Mouse (Mus musculus) gonadal fat pad, adult 2 months (tissue): Measurements from ENCODE around the gene Pdpk1. TPM values are rescaled to one million over a fixed set of nuclear protein-coding genes. Genes with fewer than 3 reads are reported as not detected.

Source experiments
- DNase-seq: peaks from one replicate; pipeline ENCODE4 v3.0.0-alpha.2; 2012; ENCODE audit warnings: low read depth
- polyA plus RNA-seq: library from polyadenylated mRNA; depleted of rRNA; stranded (reverse); fragments of >200 nt; gene quantifications from 2 replicates; pipeline ENCODE4 v1.2.3, GENCODE M21; 2012; rRNA removed

Pdpk1 gene
- polyA plus RNA-seq = 23.8 and 25.8 TPM in 2 replicates

GRCm38 (mm10) chr17:24150824-24151223 lies at the start of gene Pdpk1:
Gene Pdpk1 (minus strand): TSS chr17:24150924.
- DNase-seq = no peak

DNA sequence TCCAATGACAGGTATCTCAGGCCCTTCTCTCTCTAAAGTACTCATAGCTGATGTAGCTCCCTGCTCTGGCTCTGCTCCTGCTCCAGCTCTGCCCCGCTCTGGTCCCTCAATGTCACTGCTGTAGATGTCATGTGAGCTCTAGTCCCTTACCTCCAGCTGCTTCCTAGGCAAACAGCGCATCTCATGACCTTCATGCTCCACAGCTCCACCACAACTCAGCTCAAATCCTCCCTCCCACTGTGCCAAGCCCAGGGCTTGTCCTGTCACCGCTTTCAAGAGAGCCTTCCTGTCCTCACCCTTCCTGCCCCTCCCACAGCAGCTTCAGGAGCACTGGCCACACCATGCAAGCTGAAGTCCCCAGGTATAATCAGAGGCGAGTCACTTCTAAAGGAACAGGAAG lies 49.0 kb upstream of the Pdpk1 start:
- no peak for DNase-seq

DNA sequence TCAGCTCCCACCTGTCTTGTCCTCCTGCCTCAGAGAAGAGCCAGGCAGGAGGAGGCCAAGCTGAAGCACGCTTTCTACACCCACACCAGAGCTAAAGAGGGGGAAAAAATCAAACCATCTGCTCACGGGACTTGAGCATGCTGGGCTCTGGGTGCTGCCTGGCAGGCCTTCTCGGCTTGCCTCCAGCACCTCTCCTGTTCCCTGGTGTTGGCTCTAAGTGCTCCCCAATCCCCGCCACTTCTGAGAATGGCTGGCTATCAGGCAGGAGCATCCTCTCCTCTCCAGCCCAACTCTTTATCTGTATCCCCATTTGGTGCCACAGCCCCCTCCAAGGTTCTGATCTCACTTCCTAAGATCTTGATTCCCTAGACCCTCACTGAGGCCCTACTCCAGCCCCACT lies 48.5 kb upstream of the Pdpk1 start:
- DNase-seq = no peak

DNA sequence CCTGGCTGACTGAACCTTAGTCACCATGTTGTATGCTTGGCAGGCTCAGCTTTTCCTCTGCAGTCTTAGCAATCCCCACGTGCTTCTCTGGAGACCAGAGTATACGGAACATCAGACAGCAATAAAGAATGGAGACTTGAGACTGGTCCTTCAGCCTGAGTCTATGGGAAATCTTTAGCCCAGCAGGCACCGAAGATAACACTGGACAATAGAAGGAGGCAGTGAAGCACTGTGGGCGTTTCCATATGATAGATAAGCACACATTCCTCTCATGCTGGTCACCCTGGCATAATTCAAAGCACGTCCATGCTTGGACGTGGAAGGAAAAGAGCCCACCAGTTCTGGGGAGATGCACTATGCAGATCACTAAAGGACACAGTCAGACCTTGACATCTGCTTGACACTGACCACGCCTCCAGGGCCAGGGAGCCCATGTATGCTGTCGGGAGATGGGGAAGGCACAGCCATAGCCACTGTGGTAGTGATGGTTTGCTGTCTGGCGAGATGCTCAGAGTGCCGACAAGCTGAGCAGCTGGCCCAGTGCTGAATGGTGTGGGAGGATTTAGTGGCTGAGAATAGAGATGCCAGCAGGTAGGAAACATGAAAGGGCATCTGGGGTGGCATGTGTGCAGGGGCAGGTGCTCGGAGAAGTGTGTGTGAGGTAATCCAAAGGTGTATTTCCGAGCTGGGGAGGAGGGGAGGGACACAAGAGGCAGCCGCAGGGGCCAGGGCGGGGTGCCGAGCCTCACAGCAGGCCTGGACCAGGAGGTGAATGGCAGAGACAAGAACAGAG lies 46.5 kb upstream of the Pdpk1 start:
- no peak for DNase-seq

DNA sequence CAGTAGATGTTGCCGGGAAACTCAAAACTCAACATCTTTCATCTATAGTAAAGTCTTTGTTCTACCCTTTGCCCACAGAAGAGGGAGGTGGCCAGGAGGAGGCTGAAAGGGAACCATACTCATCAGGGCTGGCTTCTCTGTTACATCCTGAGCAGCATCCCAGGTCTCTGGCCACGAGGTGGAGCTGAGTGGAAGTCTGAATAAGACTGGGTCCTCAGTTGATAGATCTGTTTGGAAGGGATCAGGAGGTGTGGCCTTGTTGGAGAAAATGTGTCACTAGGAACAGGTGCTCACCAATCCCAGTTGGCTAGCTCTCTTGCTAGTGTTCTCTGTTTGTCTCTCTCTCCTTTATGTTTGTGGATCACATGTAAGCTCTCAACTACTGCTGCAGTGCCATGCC lies 44.6 kb upstream of the Pdpk1 start:
- no peak for DNase-seq

GRCm38 (mm10) chr17:24193769-24194168 lies 43.0 kb upstream of the Pdpk1 start:
- DNase-seq = no peak

DNA sequence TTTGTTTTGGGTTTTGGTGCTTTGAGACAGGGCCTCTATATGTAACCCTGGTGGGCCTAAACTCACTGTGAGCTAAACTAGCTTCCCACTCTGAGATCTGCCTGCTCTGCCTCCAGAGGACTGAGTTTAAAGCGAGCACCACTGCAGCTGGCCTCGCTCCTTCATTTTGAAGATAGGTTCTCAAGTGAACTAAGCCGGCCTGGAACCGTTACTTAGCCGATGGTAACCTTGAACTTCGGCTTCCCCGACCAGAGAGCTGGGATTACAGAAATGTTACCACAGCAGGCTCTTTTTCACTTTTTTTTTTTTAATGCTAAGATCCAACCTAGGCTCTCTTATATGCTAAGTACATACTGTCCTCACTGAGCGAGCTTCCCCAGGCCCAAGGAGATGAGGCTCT lies 42.5 kb upstream of the Pdpk1 start:
- DNase-seq = no peak

DNA sequence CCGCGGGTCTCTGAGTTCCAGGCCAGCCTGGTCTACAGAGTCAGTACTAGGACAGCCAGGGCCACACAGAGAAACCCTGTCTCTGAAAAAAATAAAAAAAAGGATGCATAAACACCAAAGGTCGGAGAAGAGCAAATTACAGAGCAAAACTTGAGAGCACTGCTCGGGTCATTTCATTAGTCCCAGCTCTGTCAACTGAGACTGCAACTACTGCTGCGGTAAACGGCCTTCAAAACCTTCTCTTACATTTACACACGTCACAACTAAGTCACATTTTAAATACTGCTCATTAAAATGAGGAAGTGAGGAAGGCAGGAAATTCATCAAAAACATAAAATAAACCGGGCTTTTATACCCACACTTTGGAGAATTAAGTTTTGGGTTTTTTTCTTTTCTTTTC lies 42.1 kb upstream of the Pdpk1 start:
- DNase-seq = no peak

- no peak for DNase-seq
Observed at GRCm38 (mm10) chr17:24191481-24191880, 40.8 kb upstream of the Pdpk1 start.

DNA sequence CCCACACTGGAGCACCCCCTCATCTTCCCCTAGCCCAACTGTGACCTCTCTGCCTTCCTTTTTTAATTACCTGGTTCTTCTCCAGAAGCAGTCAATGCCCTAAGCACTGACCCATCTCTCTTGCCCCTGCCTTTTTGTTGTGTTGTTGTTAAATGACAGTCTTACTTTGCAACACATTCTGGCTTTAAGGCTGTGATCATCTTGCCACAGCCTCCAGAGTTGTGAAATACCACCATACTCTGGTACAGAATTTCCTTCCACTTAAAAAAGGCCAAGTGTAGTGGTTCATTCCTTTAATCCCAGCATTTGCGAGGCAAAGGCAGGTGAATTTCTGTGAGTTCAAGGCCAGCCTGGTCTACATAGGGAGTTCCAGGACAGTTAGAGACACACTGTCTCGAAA lies 40.2 kb upstream of the Pdpk1 start:
- no peak for DNase-seq

DNA sequence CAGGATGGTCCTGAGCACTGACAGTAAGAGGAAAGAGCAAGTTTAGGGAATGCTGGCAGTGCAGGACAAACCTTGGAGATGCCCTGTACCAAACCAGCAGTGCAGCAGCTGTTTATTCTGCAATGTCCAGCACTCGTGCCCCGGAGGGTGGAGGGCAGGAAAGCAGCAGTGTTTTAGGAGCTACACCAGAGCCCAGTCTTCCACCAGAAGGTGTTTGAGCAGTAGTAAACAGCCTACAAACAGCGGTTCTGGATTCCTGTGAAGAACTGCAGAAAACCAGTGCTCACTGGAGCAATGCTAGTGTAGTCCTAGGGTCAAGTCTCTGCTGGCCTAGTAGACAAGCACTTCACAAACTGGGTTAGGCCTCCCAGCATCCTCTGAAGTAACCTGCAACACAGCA lies 23.5 kb upstream of the Pdpk1 start:
- no peak for DNase-seq

- DNase-seq = no peak
Observed at GRCm38 (mm10) chr17:24173423-24173822, 22.7 kb upstream of the Pdpk1 start.

DNA sequence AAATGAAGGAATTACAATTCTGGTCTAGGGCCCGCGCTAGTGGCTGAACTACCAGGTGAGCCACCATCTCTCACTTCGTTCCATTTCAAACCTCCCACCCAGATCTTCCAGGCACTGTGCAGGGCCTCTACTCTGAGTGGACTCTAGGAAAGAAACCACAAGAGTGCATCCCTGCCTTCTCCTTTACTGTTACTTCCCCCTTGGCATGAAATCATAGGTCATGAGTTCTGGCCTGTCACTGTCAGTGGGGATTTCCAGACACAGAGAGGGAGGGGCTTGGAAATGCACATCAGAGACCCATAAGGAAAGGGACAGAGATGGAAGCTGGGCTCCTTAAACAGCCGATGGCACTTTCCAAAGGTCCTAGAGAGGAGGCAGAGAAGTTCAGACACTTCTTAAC lies 21.0 kb upstream of the Pdpk1 start:
- no peak for DNase-seq

DNA sequence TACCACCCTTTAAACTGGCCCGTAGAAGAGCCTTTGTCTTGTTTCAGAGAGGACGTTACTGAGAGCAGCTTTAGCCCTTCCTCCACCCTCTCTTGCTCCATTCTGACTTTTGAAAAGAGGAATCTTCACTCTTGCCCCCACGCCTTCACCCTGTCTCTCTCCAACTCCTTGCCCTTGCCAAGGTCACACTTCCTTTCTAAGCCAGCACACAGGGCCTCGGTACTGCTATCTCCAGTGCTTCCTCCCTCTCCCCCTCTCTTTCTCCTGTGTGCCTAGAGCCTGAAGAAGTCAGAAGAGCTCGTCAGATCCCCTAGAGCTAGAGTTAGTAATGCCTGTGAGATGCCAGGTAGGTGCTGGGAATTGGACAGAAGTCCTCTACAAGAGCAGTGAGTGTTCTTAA lies 20.0 kb upstream of the Pdpk1 start:
- DNase-seq = no peak

DNA sequence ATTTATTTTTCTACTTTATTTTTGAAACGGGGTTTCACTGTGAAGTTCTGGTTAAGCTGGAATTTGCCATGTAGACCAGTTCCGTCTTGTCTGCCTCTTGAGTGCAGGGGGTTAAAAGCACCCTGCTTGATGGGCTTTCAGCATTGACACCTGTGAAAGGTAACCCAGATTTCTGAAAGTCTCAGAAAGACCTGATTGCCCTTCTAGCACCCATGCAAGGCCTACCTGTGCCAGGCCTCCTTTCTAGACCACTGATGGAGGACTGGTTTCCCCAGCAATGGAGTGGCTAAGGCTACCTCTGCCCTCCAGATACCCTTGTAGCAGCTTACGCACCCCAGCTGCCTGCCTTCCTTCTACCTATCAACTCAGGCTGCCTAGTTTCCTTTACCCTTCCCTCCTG lies 19.4 kb upstream of the Pdpk1 start:
- DNase-seq = no peak

- DNase-seq = peak; percentile 55
Observed at GRCm38 (mm10) chr17:24169317-24170065, 18.8 kb upstream of the Pdpk1 start, which contains the start of gene Atp6v0c. Gene Atp6v0c (minus strand): TSS chr17:24169702.

DNA sequence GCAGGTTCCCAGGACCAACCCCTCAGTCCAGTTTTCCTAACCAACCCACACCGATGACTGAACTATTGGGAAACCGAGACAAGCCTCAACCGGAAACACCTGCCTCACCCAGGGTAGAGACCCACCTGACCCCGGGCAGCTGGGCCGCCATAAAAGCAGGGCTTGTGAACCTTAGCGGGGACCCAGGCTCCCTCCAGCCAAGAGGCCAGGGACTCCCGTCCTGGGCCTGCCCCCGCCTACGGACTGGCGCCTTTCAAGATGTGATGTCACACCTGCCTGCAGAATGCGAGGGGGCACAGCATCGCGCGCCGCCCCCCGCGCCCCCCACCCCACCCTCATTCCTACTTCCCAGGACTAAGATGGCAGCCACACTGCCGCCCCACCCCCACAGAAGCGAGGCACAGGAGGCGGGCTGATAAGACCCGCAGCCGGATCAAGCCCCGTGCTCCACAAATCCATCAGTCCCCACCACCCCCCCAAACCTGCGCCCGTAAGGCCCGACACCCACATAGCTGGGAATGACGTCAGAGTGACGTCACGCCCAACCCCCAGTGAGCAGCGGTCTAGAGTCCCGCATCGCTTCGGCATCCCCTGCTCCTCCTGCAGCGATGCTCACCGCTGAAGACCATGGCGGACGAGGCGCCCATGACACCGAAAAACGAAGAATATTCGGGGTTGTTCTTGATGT lies 18.0 kb upstream of the Pdpk1 start:
- DNase-seq = peak; percentile 56

DNA sequence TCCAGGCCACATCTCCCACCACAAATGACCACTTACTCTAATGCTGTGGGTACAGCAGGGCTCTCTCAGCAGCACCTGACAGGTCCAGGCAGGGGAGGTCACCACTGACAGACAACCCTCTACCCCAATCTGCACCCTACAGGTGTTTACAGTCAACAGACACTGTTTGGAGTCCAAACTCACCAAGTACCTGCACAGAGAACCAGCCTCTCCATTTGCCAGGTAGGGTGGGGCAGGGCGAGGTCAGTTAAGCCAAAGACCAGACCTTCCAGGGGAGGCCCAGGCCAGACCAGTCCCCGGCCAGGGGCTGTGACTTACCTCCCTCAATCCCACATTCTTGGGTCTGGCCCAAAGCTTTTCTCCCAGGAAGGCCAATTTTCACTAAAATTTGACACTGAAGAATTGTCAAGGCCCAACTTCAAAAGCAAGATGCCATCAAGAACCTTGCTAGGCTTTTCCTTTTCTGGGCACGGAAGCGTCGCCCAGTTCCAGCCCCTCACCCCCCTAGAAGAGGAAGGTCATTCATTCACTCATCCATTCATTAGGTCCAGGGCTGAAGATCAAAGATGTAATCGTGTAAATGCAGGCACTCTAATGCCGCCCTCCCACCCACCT lies 17.3 kb upstream of the Pdpk1 start:
- no peak for DNase-seq

GRCm38 (mm10) chr17:24167120-24167519 lies 16.4 kb upstream of the Pdpk1 start:
- DNase-seq = no peak

DNA sequence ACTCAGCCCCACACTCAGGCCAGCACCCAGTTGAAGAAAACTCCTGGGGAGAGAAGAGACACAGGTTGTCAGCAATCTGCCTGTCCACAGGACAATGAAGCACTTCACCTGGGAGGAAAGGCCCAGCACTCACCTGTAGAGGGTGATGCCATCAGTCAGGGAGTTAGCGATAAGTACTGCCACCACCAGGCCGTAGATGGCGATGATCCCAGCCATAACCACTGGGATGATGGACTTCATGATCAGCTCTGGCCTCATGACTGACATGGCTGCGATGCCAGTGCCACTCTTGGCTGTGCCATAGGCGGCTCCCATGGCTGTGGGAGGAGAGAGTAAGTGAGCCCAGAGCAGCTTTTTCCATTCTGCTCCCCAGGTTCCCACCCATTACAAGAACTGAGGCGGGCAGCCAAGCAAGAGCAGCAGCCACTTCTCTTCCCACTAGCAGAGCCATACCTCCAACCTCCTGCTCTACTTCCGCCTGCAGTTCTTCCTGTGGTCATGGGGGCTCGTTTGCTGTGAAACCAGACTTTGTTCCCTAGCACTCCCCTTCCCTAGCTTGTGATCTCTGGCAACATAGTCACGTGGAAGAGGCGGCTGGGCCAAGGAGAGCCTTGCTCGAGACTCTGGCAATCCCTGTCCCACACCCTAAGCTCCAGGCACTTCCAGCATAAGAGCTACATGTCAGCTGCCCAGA lies 14.0 kb upstream of the Pdpk1 start:
- DNase-seq = no peak

DNA sequence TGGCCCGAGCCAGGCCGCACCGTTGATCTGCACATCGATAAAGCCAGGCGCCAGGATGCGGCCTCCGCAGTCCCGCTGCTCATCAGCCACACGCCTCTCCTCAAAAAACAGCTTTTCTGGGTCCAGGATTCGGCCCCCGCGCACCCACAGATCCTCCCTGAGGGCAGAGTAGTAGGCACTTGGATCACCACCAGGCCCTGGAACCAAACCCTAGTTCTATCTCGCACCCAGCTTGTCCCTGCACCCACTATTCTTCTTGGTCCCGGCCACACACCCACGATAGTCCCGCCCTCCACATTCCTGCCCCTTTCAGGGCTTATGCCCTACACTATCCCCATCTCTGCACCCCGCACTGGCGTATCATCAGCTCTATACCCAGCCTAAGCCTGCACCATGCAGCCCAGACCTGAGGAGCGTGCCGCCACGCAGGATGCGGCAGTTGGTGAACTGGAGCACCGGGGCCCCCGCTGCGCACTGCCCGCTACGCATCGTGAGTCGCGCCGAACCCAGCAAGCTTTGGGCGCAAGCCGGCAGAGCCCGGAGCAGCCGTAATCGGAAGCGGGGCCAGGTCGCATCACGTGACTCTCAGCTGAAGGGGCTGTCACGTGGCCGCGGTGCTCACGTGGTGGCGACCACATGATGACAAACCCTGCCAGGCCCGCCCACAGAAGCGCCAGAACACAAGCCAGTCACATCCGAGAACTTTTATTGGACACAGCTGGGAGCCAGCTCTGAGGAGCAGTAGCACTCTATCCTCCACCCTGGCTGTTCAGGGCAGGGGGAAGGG lies 12.6 kb upstream of the Pdpk1 start, which contains the start of gene Amdhd2:
Gene Amdhd2 (minus strand): TSS at position 591 of the 787 bp plus-strand sequence.
- no peak for DNase-seq
